Mouse (Mus musculus): ENCODE measurements around the gene Tmem143. TPM values are rescaled to one million over a fixed set of nuclear protein-coding genes. Genes with fewer than 3 reads are reported as not detected.
A peak's percentile ranks its signal among the peaks of the same experiment; 100 is the strongest.

The Tmem143 gene
- 21.9 TPM for polyA plus RNA-seq (2012; fragmentation: generic; extraction: Trizol)
- long read RNA-seq, experiment 1 = 0 reads
- long read RNA-seq, experiment 2, partial matches to known transcripts = 0 of 5 reads
- long read RNA-seq, experiment 2, other reads (novel, unspliced or antisense) = 2 of 5 reads

DNA sequence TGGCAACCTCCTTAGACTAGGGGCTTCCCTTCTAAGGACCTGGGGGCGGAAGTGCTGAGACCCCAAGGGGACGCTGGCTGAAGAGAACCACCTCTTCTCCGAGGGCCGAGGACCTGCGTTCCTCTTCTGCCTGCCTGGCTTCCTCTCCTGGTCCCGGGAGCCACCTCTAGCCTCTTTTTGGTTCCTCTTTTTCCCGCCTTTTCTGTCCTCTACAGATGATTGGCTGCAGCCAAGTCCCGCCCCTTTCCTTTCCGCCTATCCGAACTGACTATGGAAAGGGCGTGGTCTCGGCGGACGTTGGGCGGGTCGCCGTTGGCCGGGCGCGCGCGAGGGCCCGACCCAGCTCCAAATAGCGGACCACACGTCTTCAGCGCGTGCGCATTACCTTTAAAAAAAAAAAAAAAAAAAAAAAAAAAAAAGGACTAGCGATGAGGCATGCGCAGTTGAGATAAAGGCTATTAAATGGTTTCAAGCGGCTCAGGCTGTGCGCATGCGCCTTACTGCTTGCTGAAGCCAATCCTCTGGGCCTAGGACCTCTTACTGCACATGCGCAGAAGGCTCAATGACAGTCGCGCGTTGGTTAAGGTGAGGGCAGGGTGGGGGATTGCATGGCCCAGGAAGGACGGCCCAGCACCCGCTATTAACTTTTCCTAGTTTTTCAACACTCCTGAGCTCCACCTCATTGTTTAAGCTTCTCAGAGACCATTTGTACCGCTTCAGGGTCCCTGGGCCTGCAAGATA, at the start of gene Tmem143, which contains the start of gene Syngr4:
TSS of gene Tmem143 (plus strand) at position 425 of the 741 bp plus-strand sequence.
TSS of gene Syngr4 (minus strand) at position 198 of the 741 bp plus-strand sequence.
- peak within 1 kb of the TSS; percentile 41 for H3K4me3 ChIP-seq (ENCODE audit: insufficient read depth, poor library complexity, severe bottlenecking)
- no peaks in the 10 kb centered on the region for H3K36me3 ChIP-seq (ENCODE audit: control insufficient read depth, insufficient read depth)
- no peaks in the 10 kb centered on the region for H3K79me2 ChIP-seq (ENCODE audit: control insufficient read depth, insufficient read depth)
- no peaks in the 10 kb centered on the region for H3K79me3 ChIP-seq (ENCODE audit: low read depth)
- H3ac ChIP-seq (ENCODE audit: control insufficient read depth, insufficient read length, low read depth) = peak within 1 kb of the TSS; percentile 62
- no peaks in the 10 kb centered on the region for H3K27me3 ChIP-seq (ENCODE audit: control insufficient read depth, insufficient read depth, insufficient read length)
- no peak for TF ChIP-seq MYOD1 (IDR thresholded peaks at IDR 0.05; ENCODE audit: control insufficient read depth, insufficient read length, low read depth)
- no peak for TF ChIP-seq MYOG (IDR thresholded peaks at IDR 0.05; ENCODE audit: control insufficient read depth, extremely low read depth, insufficient read length)
- no peak for TF ChIP-seq CEBPB (IDR thresholded peaks at IDR 0.05; ENCODE audit: low read depth)
- TF ChIP-seq USF1 (IDR thresholded peaks at IDR 0.05; ENCODE audit: low read depth) = no peak
- no peak for TF ChIP-seq FOSL1 (IDR thresholded peaks at IDR 0.05; ENCODE audit: insufficient read depth, low read length, poor library complexity, severe bottlenecking)

DNA sequence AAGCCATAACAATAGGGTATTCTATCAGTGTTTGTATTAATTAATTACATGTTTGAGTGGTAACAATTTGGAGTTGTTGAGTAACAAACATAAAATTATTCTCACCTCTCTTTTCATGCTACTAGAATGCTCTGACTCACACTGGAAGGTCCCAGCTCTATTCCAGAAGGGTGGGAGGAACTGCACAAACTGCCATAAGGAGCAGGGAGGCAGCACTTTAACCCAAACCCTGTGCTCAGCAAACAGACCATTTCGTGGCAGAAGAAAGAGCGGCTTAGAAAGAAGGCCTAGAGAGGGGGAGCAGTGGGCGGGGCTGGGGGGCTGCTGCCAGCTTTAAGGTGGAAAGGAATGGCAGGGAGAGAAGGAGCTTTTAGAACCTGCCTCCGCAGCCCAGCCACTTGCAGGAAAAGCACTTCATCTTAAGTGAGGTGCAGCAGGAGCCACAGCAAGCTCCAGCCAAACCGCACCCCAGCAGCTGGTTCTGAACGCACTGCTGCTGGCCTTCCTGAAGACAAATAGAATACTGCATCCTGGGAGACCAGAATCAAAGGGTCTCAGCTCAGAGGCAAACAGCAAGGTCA, 48.2 kb upstream of the Tmem143 start:
- no peaks in the 10 kb centered on the region for H3K79me3 ChIP-seq (ENCODE audit: low read depth)
- H3K79me2 ChIP-seq (ENCODE audit: control insufficient read depth, insufficient read depth) = no peaks in the 10 kb centered on the region
- H3K36me3 ChIP-seq (ENCODE audit: control insufficient read depth, insufficient read depth) = no peaks in the 10 kb centered on the region
- no peaks in the 10 kb centered on the region for H3K27me3 ChIP-seq (ENCODE audit: control insufficient read depth, insufficient read depth, insufficient read length)
- no peak for TF ChIP-seq MYOD1 (IDR thresholded peaks at IDR 0.05; ENCODE audit: control insufficient read depth, insufficient read length, low read depth)
- no peak for TF ChIP-seq MYOG (IDR thresholded peaks at IDR 0.05; ENCODE audit: control insufficient read depth, extremely low read depth, insufficient read length)
- TF ChIP-seq USF1 (IDR thresholded peaks at IDR 0.05; ENCODE audit: low read depth) = no peak
- TF ChIP-seq MAX (IDR thresholded peaks at IDR 0.05) = no peak
- no peak for TF ChIP-seq CEBPB (IDR thresholded peaks at IDR 0.05; ENCODE audit: low read depth)
- no peak for TF ChIP-seq CTCF (IDR thresholded peaks at IDR 0.05; ENCODE audit: control insufficient read depth, insufficient read depth, insufficient read length)
- TF ChIP-seq FOSL1 (IDR thresholded peaks at IDR 0.05; ENCODE audit: insufficient read depth, low read length, poor library complexity, severe bottlenecking) = no peak
- H3ac ChIP-seq (ENCODE audit: control insufficient read depth, insufficient read length, low read depth) = no peak overlapping the region
- H3K4me3 ChIP-seq (ENCODE audit: insufficient read depth, poor library complexity, severe bottlenecking) = no peak overlapping the region

DNA sequence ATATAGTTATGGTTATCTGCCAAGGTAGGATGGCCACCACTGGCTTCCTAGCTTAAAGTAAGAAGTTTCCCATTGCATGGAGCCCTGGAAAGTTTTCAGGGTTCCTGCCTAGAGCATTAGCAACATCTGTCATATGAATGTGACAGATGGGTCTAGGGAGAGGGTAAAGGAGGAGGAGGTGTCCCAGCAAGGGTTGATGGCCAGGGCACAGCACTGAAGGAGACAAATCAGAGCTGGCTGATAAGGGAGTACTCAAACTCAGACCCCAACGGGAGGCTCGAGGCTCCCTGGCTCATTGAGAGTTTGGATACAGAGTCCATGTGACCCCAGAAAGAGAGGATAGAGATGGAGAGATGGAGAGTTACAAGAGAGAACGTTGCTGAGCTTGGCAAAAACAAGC, 46.1 kb upstream of the Tmem143 start:
- TF ChIP-seq FOSL1 (IDR thresholded peaks at IDR 0.05; ENCODE audit: insufficient read depth, low read length, poor library complexity, severe bottlenecking) = no peak
- TF ChIP-seq CEBPB (IDR thresholded peaks at IDR 0.05; ENCODE audit: low read depth) = no peak
- no peak for TF ChIP-seq MYOD1 (IDR thresholded peaks at IDR 0.05; ENCODE audit: control insufficient read depth, insufficient read length, low read depth)
- TF ChIP-seq USF1 (IDR thresholded peaks at IDR 0.05; ENCODE audit: low read depth) = no peak
- TF ChIP-seq MAX (IDR thresholded peaks at IDR 0.05) = no peak
- TF ChIP-seq MYOG (IDR thresholded peaks at IDR 0.05; ENCODE audit: control insufficient read depth, extremely low read depth, insufficient read length) = no peak
- TF ChIP-seq CTCF (IDR thresholded peaks at IDR 0.05; ENCODE audit: control insufficient read depth, insufficient read depth, insufficient read length) = no peak
- H3ac ChIP-seq (ENCODE audit: control insufficient read depth, insufficient read length, low read depth) = no peak overlapping the region
- H3K79me3 ChIP-seq (ENCODE audit: low read depth) = no peaks in the 10 kb centered on the region
- H3K27me3 ChIP-seq (ENCODE audit: control insufficient read depth, insufficient read depth, insufficient read length) = no peaks in the 10 kb centered on the region
- no peaks in the 10 kb centered on the region for H3K36me3 ChIP-seq (ENCODE audit: control insufficient read depth, insufficient read depth)
- H3K4me3 ChIP-seq (ENCODE audit: insufficient read depth, poor library complexity, severe bottlenecking) = no peak overlapping the region
- H3K79me2 ChIP-seq (ENCODE audit: control insufficient read depth, insufficient read depth) = no peaks in the 10 kb centered on the region

DNA sequence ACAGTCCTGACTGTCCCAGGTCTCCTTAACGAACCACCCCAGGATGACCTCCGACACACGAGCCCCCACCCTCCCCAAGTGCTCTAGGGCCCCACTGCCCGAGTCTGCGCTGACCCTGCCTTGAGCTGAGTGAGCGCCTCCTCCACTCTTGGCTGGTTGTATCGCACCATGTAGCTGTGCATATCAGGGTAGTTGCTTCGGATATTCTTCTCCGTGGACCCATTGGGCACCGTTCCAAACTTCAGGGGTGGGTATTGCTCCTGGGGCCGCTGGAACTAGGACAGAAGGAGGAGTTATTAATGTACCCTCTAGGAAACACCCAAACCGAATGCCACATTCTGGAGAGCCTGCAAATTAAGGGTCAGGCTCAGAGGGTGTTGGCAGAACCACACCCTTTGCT, 43.7 kb upstream of the Tmem143 start:
- Histone ChIP-seq H3K79me3 (ENCODE audit: low read depth) (no peaks in the 10 kb centered on the region), H3K27me3 (ENCODE audit: control insufficient read depth, insufficient read depth, insufficient read length) (no peaks in the 10 kb centered on the region), H3K4me3 (ENCODE audit: insufficient read depth, poor library complexity, severe bottlenecking) (no peak overlapping the region), H3K36me3 (ENCODE audit: control insufficient read depth, insufficient read depth) (no peaks in the 10 kb centered on the region), H3ac (ENCODE audit: control insufficient read depth, insufficient read length, low read depth) (no peak overlapping the region), H3K79me2 (ENCODE audit: control insufficient read depth, insufficient read depth) (no peaks in the 10 kb centered on the region)
- TF ChIP-seq CTCF (IDR thresholded peaks at IDR 0.05; ENCODE audit: control insufficient read depth, insufficient read depth, insufficient read length) (no peak), MYOD1 (IDR thresholded peaks at IDR 0.05; ENCODE audit: control insufficient read depth, insufficient read length, low read depth) (no peak), USF1 (IDR thresholded peaks at IDR 0.05; ENCODE audit: low read depth) (no peak)

DNA sequence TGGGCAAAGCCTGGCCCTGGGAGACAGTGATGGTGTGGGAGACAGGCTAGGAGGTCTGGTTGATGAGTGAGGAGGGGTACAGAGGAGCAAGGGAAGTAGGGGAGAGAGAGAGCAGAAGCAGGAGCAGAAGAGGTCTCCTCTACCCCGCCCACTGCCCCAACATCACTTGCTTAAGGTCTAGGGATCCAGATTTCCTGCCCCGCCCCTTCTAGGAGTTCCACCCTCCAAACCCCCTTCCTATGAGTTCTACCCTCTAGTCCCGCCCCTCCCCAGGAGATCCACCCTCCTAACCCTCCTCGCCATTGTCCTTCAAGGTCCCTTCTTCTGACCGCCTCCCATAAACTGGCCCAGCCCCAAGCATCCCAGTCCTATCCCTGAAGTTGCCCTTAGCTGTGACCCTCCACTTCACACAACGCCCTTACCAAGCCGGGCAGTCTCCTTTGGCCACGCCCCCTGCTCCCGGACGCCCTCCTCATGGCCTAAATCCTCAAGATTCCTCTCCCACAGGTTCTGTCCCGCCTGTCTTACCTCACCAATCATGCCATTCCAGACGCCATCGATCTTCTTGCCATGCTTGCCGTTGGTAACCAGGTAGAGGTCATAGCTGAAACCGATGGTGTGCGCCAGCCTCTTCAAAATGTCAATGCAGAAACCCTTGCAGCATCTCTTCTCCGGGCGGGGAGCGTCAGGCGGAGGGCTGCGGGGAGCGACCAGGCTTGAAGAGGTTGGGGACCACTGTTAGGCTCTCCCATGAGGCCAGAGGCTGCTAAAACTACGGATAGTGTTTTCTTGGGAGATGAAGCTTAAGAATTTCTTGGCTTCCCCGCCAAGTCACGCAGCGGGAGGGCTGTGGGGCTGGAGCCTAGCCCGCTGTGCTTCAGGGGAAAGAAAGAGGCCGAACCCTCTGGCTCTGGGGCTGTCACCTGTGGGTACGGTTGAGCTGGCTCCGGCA, 39.5 kb upstream of the Tmem143 start:
- Histone ChIP-seq H3K79me2 (ENCODE audit: control insufficient read depth, insufficient read depth) (no peaks in the 10 kb centered on the region), H3K79me3 (ENCODE audit: low read depth) (no peaks in the 10 kb centered on the region), H3K4me3 (ENCODE audit: insufficient read depth, poor library complexity, severe bottlenecking) (no peak overlapping the region), H3K27me3 (ENCODE audit: control insufficient read depth, insufficient read depth, insufficient read length) (no peaks in the 10 kb centered on the region), H3K36me3 (ENCODE audit: control insufficient read depth, insufficient read depth) (no peaks in the 10 kb centered on the region), H3ac (ENCODE audit: control insufficient read depth, insufficient read length, low read depth) (no peak overlapping the region)
- TF ChIP-seq CEBPB (IDR thresholded peaks at IDR 0.05; ENCODE audit: low read depth) (no peak), USF1 (IDR thresholded peaks at IDR 0.05; ENCODE audit: low read depth) (no peak), CTCF (IDR thresholded peaks at IDR 0.05; ENCODE audit: control insufficient read depth, insufficient read depth, insufficient read length) (no peak)
